Mouse (Mus musculus) layer of hippocampus, adult 2 months (tissue): ENCODE results near the gene Gm49387. TPM values are rescaled to one million over a fixed set of nuclear protein-coding genes. Genes with fewer than 3 reads are reported as not detected.

Experiments used
- DNase-seq, 2 experiments: peaks; one replicate each; pipeline ENCODE4 v3.0.0; 2022; ENCODE audit warnings: low spot score in 2 of 2
- H3K27ac ChIP-seq: fragments of 200-600 bp; 2 replicates; pipeline ENCODE4 v1.8.1; 2022
- H3K4me3 ChIP-seq: fragments of 200-600 bp; 2 replicates; pipeline ENCODE4 v1.8.1; 2022; ENCODE audit warnings: mild to moderate bottlenecking
- CTCF ChIP-seq: fragments of 200-600 bp; conservative IDR thresholded peaks from 2 replicates; pipeline ENCODE4 v1.8.1; 2022; ENCODE audit warnings: antibody characterized with exemption, mild to moderate bottlenecking, moderate library complexity
- total RNA-seq, 2 experiments: library from RNA; stranded (reverse); gene quantifications; 2 replicates each; pipeline ENCODE4 v1.2.3; 2021

Gm49387 gene
- total RNA-seq, 2 experiments from 2014 or later, result 0.95 TPM; not detected in 1

- H3K27ac ChIP-seq, result no peak overlapping the region
- H3K4me3 ChIP-seq, result no peak overlapping the region
- no peak for DNase-seq
- peak; percentile 17; the same call in 1 of the 2 replicates for TF ChIP-seq CTCF
Observed at GRCm38 (mm10) chr14:31555021-31555420, 85.7 kb downstream of the Gm49387 start.

GRCm38 (mm10) chr14:31543885-31544442 lies 96.7 kb downstream of the Gm49387 start:
- TF ChIP-seq CTCF, result no peak
- no peak for DNase-seq
- no peak overlapping the region for H3K27ac ChIP-seq
- H3K4me3 ChIP-seq, result no peak overlapping the region

- no peak for DNase-seq
- TF ChIP-seq CTCF, result no peak
- no peak overlapping the region for H3K4me3 ChIP-seq
- no peak overlapping the region for H3K27ac ChIP-seq
Observed at GRCm38 (mm10) chr14:31537298-31537697, 103.4 kb downstream of the Gm49387 start.

- no peak overlapping the region for H3K4me3 ChIP-seq
- no peak for DNase-seq
- H3K27ac ChIP-seq, result no peak overlapping the region
- no peak for TF ChIP-seq CTCF
Observed at GRCm38 (mm10) chr14:31532656-31533055, 108.0 kb downstream of the Gm49387 start.

GRCm38 (mm10) chr14:31531506-31532148 lies 109.1 kb downstream of the Gm49387 start:
- Histone ChIP-seq H3K27ac (no peak overlapping the region), H3K4me3 (no peak overlapping the region)
- DNase-seq, result no peak
- no peak for TF ChIP-seq CTCF

- TF ChIP-seq CTCF, result no peak
- no peak for DNase-seq
Observed at GRCm38 (mm10) chr14:31530847-31531246, 109.8 kb downstream of the Gm49387 start.

GRCm38 (mm10) chr14:31525040-31525810 lies 115.5 kb downstream of the Gm49387 start:
- Histone ChIP-seq H3K4me3 (no peak overlapping the region), H3K27ac (no peak overlapping the region)
- TF ChIP-seq CTCF, result no peak
- DNase-seq, result no peak

More at GRCm38 (mm10) chr14:31530847-31531246, 109.8 kb downstream of the Gm49387 start:
- no peak overlapping the region for H3K27ac ChIP-seq
- H3K4me3 ChIP-seq, result no peak overlapping the region

- TF ChIP-seq CTCF, result peak; percentile 69
- DNase-seq, result no peak
Observed at GRCm38 (mm10) chr14:31521318-31521717, 119.4 kb downstream of the Gm49387 start.

GRCm38 (mm10) chr14:31519165-31519564 lies 121.5 kb downstream of the Gm49387 start:
- H3K4me3 ChIP-seq, result no peak overlapping the region
- peak; percentile 62 for TF ChIP-seq CTCF
- no peak overlapping the region for H3K27ac ChIP-seq
- DNase-seq, result no peak

More at GRCm38 (mm10) chr14:31521318-31521717, 119.4 kb downstream of the Gm49387 start:
- no peak overlapping the region for H3K27ac ChIP-seq
- H3K4me3 ChIP-seq, result no peak overlapping the region

- no peak for TF ChIP-seq CTCF
- DNase-seq, result no peak
- Histone ChIP-seq H3K27ac (no peak overlapping the region), H3K4me3 (no peak overlapping the region)
Observed at GRCm38 (mm10) chr14:31515895-31516294, 124.8 kb downstream of the Gm49387 start.

- TF ChIP-seq CTCF, result no peak
- H3K4me3 ChIP-seq, result no peak overlapping the region
- DNase-seq, result no peak
Observed at GRCm38 (mm10) chr14:31510322-31510721, 130.4 kb downstream of the Gm49387 start.

GRCm38 (mm10) chr14:31509911-31510310 lies 130.8 kb downstream of the Gm49387 start:
- no peak overlapping the region for H3K4me3 ChIP-seq
- no peak for DNase-seq
- no peak overlapping the region for H3K27ac ChIP-seq
- TF ChIP-seq CTCF, result no peak

More at GRCm38 (mm10) chr14:31510322-31510721, 130.4 kb downstream of the Gm49387 start:
- no peak overlapping the region for H3K27ac ChIP-seq

GRCm38 (mm10) chr14:31506456-31506855 lies 134.2 kb downstream of the Gm49387 start:
- no peak overlapping the region for H3K27ac ChIP-seq
- H3K4me3 ChIP-seq, result no peak overlapping the region
- peak; percentile 72 to 78 for DNase-seq
- no peak for TF ChIP-seq CTCF

GRCm38 (mm10) chr14:31503406-31503805 lies 137.3 kb downstream of the Gm49387 start:
- H3K27ac ChIP-seq, result no peak overlapping the region
- TF ChIP-seq CTCF, result no peak
- DNase-seq, result no peak

More at GRCm38 (mm10) chr14:31503406-31503805, 137.3 kb downstream of the Gm49387 start:
- no peak overlapping the region for H3K4me3 ChIP-seq

Other genes starting within 250 kb of the Gm49387 start
- 100 to 1,000 TPM; 147 to 158 TPM for gene Sh3bp5, start 204.8 kb downstream of the Gm49387 start, total RNA-seq
- gene Eaf1, start 146.5 kb downstream of the Gm49387 start, total RNA-seq, result 10 to 100 TPM; 13.7 to 19.4 TPM
- gene Mettl6, start 145.8 kb downstream of the Gm49387 start, total RNA-seq, result 10 to 100 TPM; 32.4 to 35.0 TPM
- gene Colq, start 49.5 kb downstream of the Gm49387 start, total RNA-seq, result under 1 TPM in 1 of 2 experiments, not detected in 1; 0.41 TPM
- gene Btd, start 150 bp upstream of the Gm49387 start, total RNA-seq, result 1 to 10 TPM; 9.6 TPM
- 1 to 10 TPM; 7.0 to 9.4 TPM for gene Hacl1, start 408 bp upstream of the Gm49387 start, total RNA-seq
- gene Ankrd28, start 189.8 kb upstream of the Gm49387 start, total RNA-seq, result 10 to 100 TPM; 45.6 to 55.5 TPM